Mouse (Mus musculus) lung, postnatal 14 days (tissue): ENCODE data around the gene Hal.
A peak's percentile ranks its signal among the peaks of the same experiment; 100 is the strongest.

Experiments used
- DNase-seq: peaks from one replicate; pipeline ENCODE4 v3.0.0; 2021

Hal gene

GRCm38 (mm10) chr10:93488066-93488827 lies at the start of gene Hal:
Gene Hal, plus strand, starts transcription at chr10:93488768.
- no peak for DNase-seq

GRCm38 (mm10) chr10:93441501-93441900 lies 47.1 kb upstream of the Hal start:
- no peak for DNase-seq

GRCm38 (mm10) chr10:93442183-93442582 lies 46.4 kb upstream of the Hal start:
- no peak for DNase-seq

GRCm38 (mm10) chr10:93444407-93444806 lies 44.2 kb upstream of the Hal start:
- DNase-seq, result no peak

GRCm38 (mm10) chr10:93447398-93447797 lies 41.2 kb upstream of the Hal start:
- no peak for DNase-seq

- DNase-seq, result no peak
Measured at GRCm38 (mm10) chr10:93454652-93455014, 33.9 kb upstream of the Hal start.

- DNase-seq, result no peak
Measured at GRCm38 (mm10) chr10:93460106-93460505, 28.5 kb upstream of the Hal start.

- no peak for DNase-seq
Measured at GRCm38 (mm10) chr10:93462692-93463382, 25.7 kb upstream of the Hal start.

- DNase-seq, result no peak
Measured at GRCm38 (mm10) chr10:93463611-93464010, 25.0 kb upstream of the Hal start.

GRCm38 (mm10) chr10:93467259-93467658 lies 21.3 kb upstream of the Hal start:
- no peak for DNase-seq

GRCm38 (mm10) chr10:93467791-93468190 lies 20.8 kb upstream of the Hal start:
- no peak for DNase-seq

GRCm38 (mm10) chr10:93471415-93471814 lies 17.2 kb upstream of the Hal start:
- DNase-seq, result peak; percentile 94

- DNase-seq, result no peak
Measured at GRCm38 (mm10) chr10:93484511-93484910, 4.1 kb upstream of the Hal start.

GRCm38 (mm10) chr10:93485055-93485691 lies 3.4 kb upstream of the Hal start:
- peak; percentile 51 for DNase-seq

- peak; percentile 28 for DNase-seq
Measured at GRCm38 (mm10) chr10:93486622-93487021, 1.9 kb upstream of the Hal start.

GRCm38 (mm10) chr10:93488828-93489226 lies 259 bp downstream of the Hal start:
- DNase-seq, result no peak

- DNase-seq, result no peak
Measured at GRCm38 (mm10) chr10:93490451-93490850, 1.9 kb downstream of the Hal start.

GRCm38 (mm10) chr10:93500864-93501263 lies 12.3 kb downstream of the Hal start:
- DNase-seq, result no peak

GRCm38 (mm10) chr10:93501346-93501745 lies 12.8 kb downstream of the Hal start:
- no peak for DNase-seq

GRCm38 (mm10) chr10:93508383-93508970 lies 19.9 kb downstream of the Hal start:
- DNase-seq, result no peak

GRCm38 (mm10) chr10:93509532-93510153 lies 21.1 kb downstream of the Hal start:
- no peak for DNase-seq

GRCm38 (mm10) chr10:93515419-93515818 lies 26.9 kb downstream of the Hal start:
- no peak for DNase-seq

- DNase-seq, result no peak
Measured at GRCm38 (mm10) chr10:93515927-93516326, 27.4 kb downstream of the Hal start.
